Mouse (Mus musculus) stomach, postnatal 0 days (tissue): Measurements from ENCODE around the gene Pde4c.

ENCODE experiments used
- CTCF ChIP-seq: IDR thresholded peaks from 2 replicates; pipeline ENCODE4 v1.5.1; 2016; ENCODE audit warnings: antibody characterized with exemption, low read depth, mild to moderate bottlenecking, moderate library complexity
- EP300 ChIP-seq: optimal IDR thresholded peaks from 2 replicates; pipeline ENCODE3; 2016; ENCODE audit warnings: antibody characterized with exemption

DNA sequence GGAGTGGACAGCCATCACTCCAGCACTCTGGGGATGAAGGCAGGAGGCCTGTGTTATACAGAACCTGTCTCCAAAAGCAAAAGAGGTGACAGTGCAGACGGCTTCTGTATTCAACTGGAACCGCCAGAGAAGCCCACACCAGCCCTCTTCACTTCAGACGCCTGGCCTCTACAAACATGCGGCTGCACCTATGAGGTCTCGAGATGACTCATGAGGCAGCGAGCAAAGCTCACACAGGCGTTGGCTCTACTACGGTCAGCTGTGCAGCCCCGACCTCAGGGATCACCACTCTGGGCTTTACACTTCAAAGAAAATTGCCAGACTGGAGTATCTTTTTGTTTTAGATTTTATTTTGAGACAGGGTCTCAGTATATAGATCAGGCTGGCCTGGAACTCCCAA is 49.4 kb downstream of the Pde4c start:
- no peak for TF ChIP-seq EP300
- no peak for TF ChIP-seq CTCF
